Mouse (Mus musculus): ENCODE measurements around the gene Hoxa6. TPM values are rescaled to one million over a fixed set of nuclear protein-coding genes. Genes with fewer than 3 reads are reported as not detected.

The Hoxa6 gene
- 1.7 and 2.3 TPM in 2 replicates for polyA plus RNA-seq (2012; rRNA removed)

GRCm38 (mm10) chr6:52208072-52208867 is at the start of gene Hoxa6:
Gene Hoxa6, minus strand, starts transcription at chr6:52208722.
- TF ChIP-seq CTCF (IDR thresholded peaks at IDR 0.05; ENCODE audit: insufficient read depth, low read length) (no peak), POLR2A (IDR thresholded peaks at IDR 0.05; ENCODE audit: borderline replicate concordance, extremely low read depth, low read depth, low read length) (no peak)
- peak within 1 kb of the TSS; percentile 50 for H3K4me3 ChIP-seq (replicated peaks; ENCODE audit: extremely low read depth, low read depth, low read length)
- H3K4me1 ChIP-seq (ENCODE audit: control insufficient read depth, insufficient read depth, low read length), result peaks cover 12% of the 10 kb centered on the region
- WGBS, result 13% methylated on average over 47 of the region's 47 CpGs
- DNase-seq, result no peak

GRCm38 (mm10) chr6:52256956-52257355 is 48.4 kb upstream of the Hoxa6 start:
- under 1% methylated on average over 6 of the region's 6 CpGs for WGBS
- H3K4me1 ChIP-seq (ENCODE audit: control insufficient read depth, insufficient read depth, low read length), result peaks cover 3% of the 10 kb centered on the region; the same call in 1 of the 2 replicates
- no peak for TF ChIP-seq POLR2A (IDR thresholded peaks at IDR 0.05; ENCODE audit: borderline replicate concordance, extremely low read depth, low read depth, low read length)
- TF ChIP-seq CTCF (IDR thresholded peaks at IDR 0.05; ENCODE audit: insufficient read depth, low read length), result peak; percentile 70
- H3K4me3 ChIP-seq (replicated peaks; ENCODE audit: extremely low read depth, low read depth, low read length), result no peak overlapping the region
- peak; percentile 79 for DNase-seq

- H3K4me1 ChIP-seq (ENCODE audit: control insufficient read depth, insufficient read depth, low read length), result no peaks in the 10 kb centered on the region
- WGBS, result 5% methylated on average over 59 of the region's 59 CpGs
- H3K4me3 ChIP-seq (replicated peaks; ENCODE audit: extremely low read depth, low read depth, low read length), result no peak overlapping the region
- DNase-seq, result no peak
- TF ChIP-seq CTCF (IDR thresholded peaks at IDR 0.05; ENCODE audit: insufficient read depth, low read length) (no peak), POLR2A (IDR thresholded peaks at IDR 0.05; ENCODE audit: borderline replicate concordance, extremely low read depth, low read depth, low read length) (no peak)
Measured at GRCm38 (mm10) chr6:52253511-52254500, 45.3 kb upstream of the Hoxa6 start.

- H3K4me3 ChIP-seq (replicated peaks; ENCODE audit: extremely low read depth, low read depth, low read length), result no peak overlapping the region
- no peaks in the 10 kb centered on the region for H3K4me1 ChIP-seq (ENCODE audit: control insufficient read depth, insufficient read depth, low read length)
- no peak for TF ChIP-seq CTCF (IDR thresholded peaks at IDR 0.05; ENCODE audit: insufficient read depth, low read length)
- no peak for DNase-seq
- 5% methylated on average over 35 of the region's 35 CpGs for WGBS
Measured at GRCm38 (mm10) chr6:52252775-52253376, 44.4 kb upstream of the Hoxa6 start.

- no peaks in the 10 kb centered on the region for H3K4me1 ChIP-seq (ENCODE audit: control insufficient read depth, insufficient read depth, low read length)
- WGBS, result 10% methylated on average over 24 of the region's 24 CpGs
- no peak for DNase-seq
- no peak overlapping the region for H3K4me3 ChIP-seq (replicated peaks; ENCODE audit: extremely low read depth, low read depth, low read length)
- TF ChIP-seq CTCF (IDR thresholded peaks at IDR 0.05; ENCODE audit: insufficient read depth, low read length), result no peak
- no peak for TF ChIP-seq POLR2A (IDR thresholded peaks at IDR 0.05; ENCODE audit: borderline replicate concordance, extremely low read depth, low read depth, low read length)
Measured at GRCm38 (mm10) chr6:52252016-52252774, 43.7 kb upstream of the Hoxa6 start.

- TF ChIP-seq CTCF (IDR thresholded peaks at IDR 0.05; ENCODE audit: insufficient read depth, low read length) (no peak), POLR2A (IDR thresholded peaks at IDR 0.05; ENCODE audit: borderline replicate concordance, extremely low read depth, low read depth, low read length) (no peak)
- no peak for DNase-seq
- WGBS, result 17% methylated on average over 7 of the region's 7 CpGs
- Histone ChIP-seq H3K4me1 (ENCODE audit: control insufficient read depth, insufficient read depth, low read length) (peaks cover 2% of the 10 kb centered on the region; the same call in 1 of the 2 replicates), H3K4me3 (replicated peaks; ENCODE audit: extremely low read depth, low read depth, low read length) (no peak overlapping the region)
Measured at GRCm38 (mm10) chr6:52251177-52251879, 42.8 kb upstream of the Hoxa6 start.

- peaks cover 2% of the 10 kb centered on the region for H3K4me1 ChIP-seq (ENCODE audit: control insufficient read depth, insufficient read depth, low read length)
- WGBS, result 16% methylated on average over 4 of the region's 4 CpGs
- DNase-seq, result no peak
- no peak overlapping the region for H3K4me3 ChIP-seq (replicated peaks; ENCODE audit: extremely low read depth, low read depth, low read length)
- TF ChIP-seq CTCF (IDR thresholded peaks at IDR 0.05; ENCODE audit: insufficient read depth, low read length) (no peak), POLR2A (IDR thresholded peaks at IDR 0.05; ENCODE audit: borderline replicate concordance, extremely low read depth, low read depth, low read length) (no peak)
Measured at GRCm38 (mm10) chr6:52249826-52250225, 41.3 kb upstream of the Hoxa6 start.

- TF ChIP-seq CTCF (IDR thresholded peaks at IDR 0.05; ENCODE audit: insufficient read depth, low read length), result no peak
- TF ChIP-seq POLR2A (IDR thresholded peaks at IDR 0.05; ENCODE audit: borderline replicate concordance, extremely low read depth, low read depth, low read length), result no peak
- WGBS, result 3% methylated on average over 16 of the region's 16 CpGs
- no peak for DNase-seq
- no peak overlapping the region for H3K4me3 ChIP-seq (replicated peaks; ENCODE audit: extremely low read depth, low read depth, low read length)
- H3K4me1 ChIP-seq (ENCODE audit: control insufficient read depth, insufficient read depth, low read length), result peaks cover 2% of the 10 kb centered on the region
Measured at GRCm38 (mm10) chr6:52249415-52249738, 40.9 kb upstream of the Hoxa6 start.

All from lung, adult 2 months (tissue).